Mouse (Mus musculus): ENCODE data around the gene Btbd35f12. TPM values are rescaled to one million over a fixed set of nuclear protein-coding genes. Genes with fewer than 3 reads are reported as not detected.
"Not testable (repeated sequence)": the region's sequence is repeated elsewhere in the genome, so short reads cannot be mapped to it uniquely, and the experiment has no call there.

Gene Btbd35f12
- not detected for total RNA-seq (2021)
- long read RNA-seq, experiment 1: 0 reads
- long read RNA-seq, experiment 2: 0 reads

GRCm38 (mm10) chrX:33313079-33313478 lies at the start of gene Btbd35f12:
Btbd35f12 (plus strand) TSS chrX:33313379.
- DNase-seq; intact Hi-C loops (cut with DNase I): not testable (repeated sequence)

GRCm38 (mm10) chrX:33353254-33353653 lies 40.1 kb downstream of the Btbd35f12 start:
- intact Hi-C loops (cut with DNase I); DNase-seq: not testable (repeated sequence)

Other genes starting within 250 kb of the Btbd35f12 start
- not detected for gene Spin2-ps6, start 78.5 kb upstream of the Btbd35f12 start, total RNA-seq (2021)